Mouse (Mus musculus) right cerebral cortex, postnatal 25 days (tissue): Measurements from ENCODE around the gene Gpc5.

Experiments
- DNase-seq: peaks from one replicate; pipeline ENCODE4 v3.0.0; 2022

Gene Gpc5

DNA sequence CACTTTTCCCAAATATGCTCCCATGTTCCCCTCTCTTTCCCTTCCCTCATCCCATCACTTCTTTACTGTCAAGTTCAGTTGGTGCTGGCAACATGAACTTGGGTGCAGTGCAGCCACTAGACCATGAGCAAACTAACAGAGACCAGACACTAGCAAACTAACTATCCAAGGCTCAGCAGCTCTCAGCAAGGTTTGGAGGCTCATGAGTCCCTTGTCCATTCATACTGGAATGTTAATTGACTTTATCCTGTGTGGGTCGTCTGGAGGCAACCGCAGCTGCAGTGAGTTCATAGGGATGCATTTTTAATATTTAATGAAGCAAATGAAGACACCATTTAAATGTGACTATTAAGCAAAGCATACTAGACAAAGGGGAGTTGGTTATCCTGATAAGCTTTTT, 1292.6 kb downstream of the Gpc5 start:
- DNase-seq: no peak

DNA sequence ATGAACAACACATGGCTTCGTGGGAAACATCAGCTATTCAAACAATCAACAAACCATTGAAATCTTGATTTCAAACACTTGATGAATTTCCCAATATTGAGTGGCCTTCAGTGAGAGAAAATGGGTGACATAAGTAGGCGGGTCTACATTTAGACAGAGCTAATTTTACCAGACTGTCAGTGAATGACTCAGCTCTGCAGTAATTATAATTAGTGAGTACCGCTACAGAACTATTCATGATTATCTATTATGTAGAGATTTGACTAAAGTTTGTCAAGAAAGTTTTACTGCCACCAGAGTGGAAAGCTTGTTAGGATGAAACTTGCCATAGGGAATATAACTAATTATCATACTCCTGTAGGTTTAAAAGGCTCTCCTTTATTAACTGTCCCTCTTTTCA, 1323.5 kb downstream of the Gpc5 start:
- DNase-seq: no peak

DNA sequence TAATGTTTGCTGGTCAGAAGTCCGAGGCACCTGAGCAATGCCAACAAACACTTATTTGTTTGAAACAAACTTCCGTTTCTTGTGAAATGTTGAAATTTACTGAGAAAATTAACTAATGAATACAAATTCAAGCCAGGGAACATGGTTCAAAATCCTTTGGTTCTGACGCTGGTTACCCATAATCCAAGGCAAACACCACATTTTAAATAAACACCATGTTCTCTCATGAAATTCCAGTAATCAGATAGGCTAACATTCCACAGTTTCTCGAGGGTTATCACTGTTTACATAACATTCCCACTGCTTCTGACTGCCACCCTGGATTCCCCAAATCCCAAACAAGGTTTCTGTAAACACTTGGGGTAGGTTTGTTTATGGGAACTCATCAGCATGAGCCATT, 1356.2 kb downstream of the Gpc5 start:
- no peak for DNase-seq

DNA sequence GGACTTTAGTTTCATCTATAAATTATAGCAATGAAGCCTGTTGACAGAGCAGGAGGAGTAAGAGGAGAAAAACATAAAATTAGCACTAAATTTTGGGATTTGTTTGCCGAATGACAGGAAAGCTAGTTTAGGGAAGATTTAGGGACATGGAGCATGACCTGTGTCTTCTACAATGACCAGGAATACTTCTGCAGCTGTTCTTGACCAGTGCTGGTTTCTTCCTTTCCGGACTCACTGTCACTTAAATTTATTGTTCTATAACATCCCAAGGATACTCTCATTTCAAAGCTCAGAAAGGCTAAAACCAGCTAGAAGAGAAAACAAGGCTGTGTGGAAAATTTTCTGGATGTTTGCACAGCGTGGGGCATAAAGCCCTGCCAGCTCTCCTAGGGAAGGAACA, 1361.3 kb downstream of the Gpc5 start:
- no peak for DNase-seq

DNA sequence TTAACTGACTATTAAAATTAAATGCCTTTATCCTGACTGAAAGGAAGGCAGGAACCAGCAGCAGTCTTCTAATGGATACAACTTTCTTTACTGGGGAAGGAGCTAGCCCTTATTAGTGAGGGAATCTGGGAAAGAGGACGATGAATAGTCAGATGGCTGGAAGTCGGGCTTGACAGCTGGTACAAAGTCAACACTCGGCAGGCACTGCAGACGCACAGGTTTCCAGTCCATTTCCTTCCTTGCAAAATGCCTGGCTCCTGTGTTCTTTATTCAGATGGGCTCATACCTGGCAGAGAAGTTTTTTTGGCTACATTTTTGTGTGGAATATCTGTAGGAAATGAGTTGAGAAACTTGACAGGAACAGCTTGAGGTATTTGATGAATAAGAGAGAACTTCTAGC, 1364.2 kb downstream of the Gpc5 start:
- no peak for DNase-seq

DNA sequence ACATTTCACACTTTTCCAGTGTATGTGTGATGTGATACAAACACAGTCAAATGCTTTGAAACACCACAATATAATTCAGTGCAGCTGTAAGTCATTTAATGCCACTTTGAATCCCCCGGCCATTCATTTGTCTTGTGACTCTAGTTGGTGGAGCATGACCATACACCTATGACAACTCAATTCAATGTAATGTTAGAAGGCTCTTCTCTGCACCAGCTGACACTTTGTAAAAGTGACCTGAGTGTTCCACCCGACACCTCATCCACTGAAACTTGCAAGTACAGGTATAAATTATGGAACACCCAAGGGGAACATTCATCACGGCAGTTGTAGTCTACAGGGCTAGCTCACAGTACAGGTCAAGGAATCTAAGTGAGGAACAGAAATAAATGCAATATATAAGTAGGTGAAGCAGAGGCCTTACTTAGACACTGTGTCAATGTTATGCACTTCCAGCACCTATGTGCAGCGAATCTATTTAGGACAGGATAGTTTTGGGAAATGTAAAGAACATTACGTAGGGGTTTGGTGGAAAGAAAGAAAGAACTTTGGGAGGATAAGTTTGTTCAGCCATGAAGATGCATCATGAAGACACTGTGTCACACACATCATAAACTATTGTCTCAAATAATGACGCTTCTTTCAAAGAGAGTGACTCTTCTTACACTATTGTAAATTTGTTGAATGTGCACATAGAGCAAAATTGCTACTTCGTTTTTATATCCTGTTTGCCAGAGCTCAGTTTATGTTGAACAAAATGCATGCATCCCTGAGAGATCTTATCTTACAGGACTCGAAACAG, 1381.6 kb downstream of the Gpc5 start:
- no peak for DNase-seq

DNA sequence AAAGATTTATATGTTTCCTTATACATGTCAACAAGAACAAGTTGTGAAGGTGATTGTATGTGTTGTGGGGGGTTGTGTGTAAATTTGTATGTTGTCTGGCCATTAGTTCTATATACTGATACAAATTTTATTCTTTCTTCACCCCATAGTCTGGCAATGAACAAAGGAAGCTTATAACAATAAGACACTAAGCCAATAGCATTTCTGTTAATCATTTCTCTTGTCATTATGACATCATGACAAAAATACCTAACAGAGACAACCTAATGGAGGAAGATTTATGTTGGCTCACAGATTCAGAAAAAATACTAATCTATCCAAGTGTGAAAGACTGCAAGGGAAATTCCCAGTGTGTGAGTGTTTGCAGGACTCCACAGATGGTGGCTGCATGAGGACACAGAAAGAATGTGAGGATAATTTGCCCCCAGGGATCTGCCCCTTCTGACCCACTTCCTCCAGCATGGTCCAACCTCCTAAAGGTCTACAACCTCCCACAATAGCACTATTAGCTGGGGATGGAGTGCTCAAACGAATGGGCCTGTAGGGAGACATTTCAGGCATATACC, 1402.4 kb downstream of the Gpc5 start:
- DNase-seq: no peak

DNA sequence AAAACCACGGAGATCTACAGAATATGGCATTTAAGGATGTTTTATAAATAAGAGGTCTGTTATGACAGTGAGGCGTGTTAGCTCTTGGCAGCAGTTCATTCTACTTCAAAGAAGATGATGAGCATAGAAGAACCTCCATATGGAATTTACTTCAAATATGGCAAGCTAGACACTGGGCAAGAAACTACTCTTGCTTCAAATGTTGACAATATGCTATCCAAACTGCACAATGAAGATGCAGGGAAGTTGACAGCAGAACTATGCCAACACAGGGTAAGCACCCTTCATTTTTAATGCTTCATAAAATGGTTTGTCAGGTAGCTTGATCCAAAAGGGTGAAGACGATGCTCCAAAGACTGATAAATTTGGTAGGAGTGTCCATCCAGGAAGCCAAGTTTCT, 1446.2 kb downstream of the Gpc5 start:
- no peak for DNase-seq

DNA sequence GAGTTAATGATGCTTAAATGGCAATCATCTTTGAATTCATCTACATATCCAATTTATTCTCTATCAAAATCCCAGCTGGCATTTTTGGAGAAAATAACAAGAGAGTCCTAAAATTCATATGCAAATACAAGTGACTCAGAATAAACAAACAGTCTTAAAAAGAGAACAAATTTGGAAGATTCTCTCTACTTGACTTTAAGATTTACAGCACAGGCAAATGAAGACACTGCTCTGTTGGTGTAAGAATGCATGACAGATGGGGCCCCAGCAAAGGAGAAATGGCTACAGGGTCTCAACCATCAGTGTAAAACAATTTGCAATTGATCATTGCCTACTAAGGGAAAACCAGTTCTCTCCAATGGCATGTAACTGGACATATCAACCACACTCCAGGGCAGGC, 1451.7 kb downstream of the Gpc5 start:
- DNase-seq: no peak

DNA sequence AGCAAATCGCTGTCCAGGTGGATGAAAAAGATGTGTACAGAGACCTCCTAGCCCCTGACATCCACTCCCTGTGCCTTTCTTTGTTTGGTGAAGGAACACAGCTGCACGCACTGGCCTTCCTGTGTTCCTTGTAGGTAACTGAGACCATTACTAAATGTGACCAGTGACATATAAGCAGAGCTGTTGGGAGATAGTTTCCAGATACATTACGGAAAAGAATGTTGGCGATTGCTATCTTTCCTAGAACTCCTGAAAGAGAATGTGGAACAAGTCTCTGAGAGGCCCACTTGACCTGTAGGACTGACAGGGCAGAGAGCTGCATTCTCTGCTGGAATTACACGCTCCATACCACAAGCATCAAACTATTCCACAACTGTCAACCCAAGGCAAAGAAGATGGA, 1459.4 kb downstream of the Gpc5 start:
- DNase-seq: no peak

DNA sequence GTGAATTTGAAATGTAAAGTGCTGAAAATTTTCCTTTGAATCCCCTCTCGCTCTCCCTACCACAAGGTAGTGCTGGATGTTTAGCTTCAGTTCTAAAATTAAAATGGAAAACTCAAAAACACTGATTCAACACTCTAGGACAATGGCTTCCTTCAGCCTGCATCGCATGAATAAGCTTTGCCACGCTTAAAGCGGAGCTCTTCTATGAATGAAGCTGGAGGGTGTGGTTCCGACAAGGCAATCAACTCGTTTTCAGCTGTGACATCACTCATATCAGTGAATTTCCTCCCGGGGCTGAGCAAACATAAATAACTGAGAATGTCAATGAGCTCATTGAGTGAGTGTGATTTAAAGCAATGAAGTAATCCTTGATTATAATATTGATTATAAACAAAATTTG, 1461.3 kb downstream of the Gpc5 start:
- DNase-seq: no peak

DNA sequence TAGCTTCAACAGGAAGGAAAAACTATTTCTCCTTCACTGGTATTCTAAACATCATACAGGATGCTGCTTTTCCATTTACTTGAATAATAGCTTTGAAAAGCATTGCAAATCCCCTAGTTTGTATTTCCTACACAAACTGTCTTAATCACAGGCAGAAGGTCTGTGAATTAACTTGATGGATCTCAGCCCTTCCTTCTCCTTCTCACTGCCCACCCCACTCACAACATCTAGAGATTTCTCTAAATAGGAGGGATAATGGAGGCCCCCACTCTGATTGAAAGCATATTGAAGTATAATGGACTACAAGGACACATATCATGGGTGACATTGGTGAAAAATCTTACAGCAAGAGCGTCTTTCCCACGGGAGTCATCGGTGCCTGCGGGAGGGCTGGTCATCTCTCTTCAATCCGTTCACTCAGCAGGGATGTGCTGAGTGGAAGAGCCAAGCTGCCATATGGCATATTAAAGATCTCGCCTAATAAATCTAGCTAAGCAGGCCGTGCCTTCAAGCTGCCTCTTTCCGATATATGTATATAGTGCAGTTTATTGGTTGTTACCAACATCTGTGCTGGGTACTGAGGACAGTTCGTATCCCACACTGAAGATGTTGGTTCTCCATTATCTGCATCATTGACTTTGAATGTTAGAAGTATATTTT, 1466.3 kb downstream of the Gpc5 start:
- no peak for DNase-seq

DNA sequence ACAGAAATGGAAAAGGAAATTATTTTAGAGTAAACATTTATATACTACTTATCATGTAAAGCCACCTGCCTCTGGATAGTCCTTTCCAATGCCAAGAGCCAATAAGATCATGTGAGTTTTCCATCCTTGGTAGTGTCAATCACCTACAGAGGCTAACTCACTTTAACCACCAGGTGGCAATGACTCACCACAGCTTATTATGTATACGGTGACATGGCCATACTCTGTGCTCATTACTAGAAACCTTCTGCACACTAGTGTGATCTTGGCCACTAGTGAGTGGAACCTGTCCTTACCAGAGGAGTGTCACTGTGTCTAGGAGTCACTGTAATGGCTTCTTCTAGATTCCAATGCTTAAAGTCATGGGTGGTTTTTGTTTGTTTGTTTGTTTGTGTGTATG, 1468.0 kb downstream of the Gpc5 start:
- DNase-seq: no peak
